ENCODE assay signal across 11 mouse cellular contexts in the genomic region with DNA sequence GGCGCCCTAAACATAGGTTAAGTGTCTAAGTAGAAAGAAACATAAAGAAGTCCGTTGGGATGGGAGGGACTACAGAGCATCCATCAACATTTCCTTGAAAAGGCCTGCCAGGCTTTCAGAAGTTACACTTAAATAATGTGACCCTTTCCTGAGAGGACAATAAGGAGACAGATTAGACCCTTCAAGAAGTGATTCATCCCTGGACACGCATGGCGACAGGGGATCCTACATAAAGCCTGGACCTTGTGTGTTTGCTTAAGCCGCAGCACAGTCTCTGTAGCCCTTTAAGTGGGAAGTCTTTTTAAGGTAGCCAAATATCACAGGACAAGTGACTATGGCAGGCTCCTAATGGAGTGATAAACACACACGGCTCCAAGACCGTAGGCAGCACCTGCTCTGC. TPM values are rescaled to one million over a fixed set of nuclear protein-coding genes. Genes with fewer than 3 reads are reported as not detected.
DNase-seq lines count a peak whose midpoint lies in the region; ATAC-seq lines count a peak whose summit lies in the region.
"Had no signal": no experiment of that assay in that cellular context is flagged by ENCODE, and none has a peak within 500 bp of the region (broad histone marks: within the 10 kb centered on the region; RNA-seq: fewer than 3 reads in every experiment).

No protein-coding gene starts in this region.

- 26% methylated on average over 7 of the region's 7 CpGs for whole genome bisulfite sequencing in kidney, embryonic 14.5 days
- 46% methylated on average over 7 of the region's 7 CpGs for WGBS in hindbrain, embryonic 10.5 days
- WGBS in midbrain, embryonic 10.5 days: 32% methylated on average over 7 of the region's 7 CpGs
- 13% methylated on average over 7 of the region's 7 CpGs for WGBS in neural tube, embryonic 13.5 days

- DNase-seq in kidney, postnatal 25 days: no peak
- peak; percentile 18 for DNase-seq in hindbrain, embryonic 10.5 days (ENCODE audit: low spot score)
- peak; percentile 23 for DNase-seq in midbrain, embryonic 10.5 days (ENCODE audit: low spot score)
- no peak for DNase-seq in MN1 (ENCODE audit: low spot score)
- DNase-seq in thymus, postnatal 14 days: no peak

- H3K27ac ChIP-seq in kidney, embryonic 14.5 days (ENCODE audit: low read depth, low read length): no peak overlapping the region
- H3K27ac ChIP-seq in hindbrain, embryonic 10.5 days: no peak overlapping the region
- no peak overlapping the region for H3K27ac ChIP-seq in midbrain, embryonic 10.5 days (replicated peaks)
- H3K27ac ChIP-seq in neural tube, embryonic 13.5 days (replicated peaks): no peak overlapping the region
- H3K27ac ChIP-seq: intestine, embryonic 15.5 days; limb, embryonic 12.5 days; macrophage; stomach, embryonic 15.5 days had no signal

- 0 out of 2 replicates have a peak, but pooled peaks have one; percentile 26 for ATAC-seq in kidney, embryonic 14.5 days (ENCODE audit: low FRiP score, low TSS enrichment)
- ATAC-seq in neural tube, embryonic 13.5 days (ENCODE audit: low read depth): peak; percentile 45

- H3K9ac ChIP-seq in kidney, embryonic 14.5 days (ENCODE audit: low read depth, low read length): no peak overlapping the region
- no peak overlapping the region for H3K9ac ChIP-seq in neural tube, embryonic 13.5 days
- H3K9ac ChIP-seq: intestine, embryonic 15.5 days; limb, embryonic 12.5 days; stomach, embryonic 15.5 days had no signal

- peaks cover 10% of the 10 kb centered on the region; the same call in 1 of the 2 replicates for H3K4me1 ChIP-seq in kidney, embryonic 14.5 days (ENCODE audit: control insufficient read depth, insufficient read depth, low read length)
- H3K4me1 ChIP-seq in hindbrain, embryonic 10.5 days (replicated peaks): peaks cover 24% of the 10 kb centered on the region
- peaks cover 24% of the 10 kb centered on the region for H3K4me1 ChIP-seq in midbrain, embryonic 10.5 days
- H3K4me1 ChIP-seq in neural tube, embryonic 13.5 days (replicated peaks): peaks cover 22% of the 10 kb centered on the region
- H3K4me1 ChIP-seq: intestine, embryonic 15.5 days had no signal

- H3K9me3 ChIP-seq in kidney, embryonic 14.5 days (ENCODE audit: control insufficient read depth, low read length): no peaks in the 10 kb centered on the region
- H3K9me3 ChIP-seq in hindbrain, embryonic 10.5 days: no peaks in the 10 kb centered on the region
- H3K9me3 ChIP-seq in midbrain, embryonic 10.5 days (replicated peaks): 0 out of 2 replicates have a peak, but pooled peaks cover under 1% of the 10 kb centered on the region
- H3K9me3 ChIP-seq in neural tube, embryonic 13.5 days: no peaks in the 10 kb centered on the region
- H3K9me3 ChIP-seq: intestine, embryonic 15.5 days; limb, embryonic 12.5 days; stomach, embryonic 15.5 days had no signal

- H3K27me3 ChIP-seq in kidney, embryonic 14.5 days (ENCODE audit: control insufficient read depth, insufficient read depth, low read length): no peaks in the 10 kb centered on the region
- peaks cover 9% of the 10 kb centered on the region; the same call in 1 of the 2 replicates for H3K27me3 ChIP-seq in hindbrain, embryonic 10.5 days (ENCODE audit: insufficient read depth, poor library complexity, severe bottlenecking)
- peaks cover 55% of the 10 kb centered on the region for H3K27me3 ChIP-seq in midbrain, embryonic 10.5 days (ENCODE audit: low read depth, poor library complexity, severe bottlenecking)
- H3K27me3 ChIP-seq in neural tube, embryonic 13.5 days: peaks cover 39% of the 10 kb centered on the region
- H3K27me3 ChIP-seq: intestine, embryonic 15.5 days; limb, embryonic 12.5 days; stomach, embryonic 15.5 days had no signal

- no peak overlapping the region for H3K4me2 ChIP-seq in kidney, embryonic 14.5 days (replicated peaks; ENCODE audit: low read depth, low read length)
- H3K4me2 ChIP-seq in neural tube, embryonic 13.5 days: peak overlapping the region; percentile 49

- no peaks in the 10 kb centered on the region for H3K36me3 ChIP-seq in kidney, embryonic 14.5 days (ENCODE audit: control insufficient read depth, insufficient read depth, low read length)
- H3K36me3 ChIP-seq in hindbrain, embryonic 10.5 days: no peaks in the 10 kb centered on the region
- H3K36me3 ChIP-seq in midbrain, embryonic 10.5 days: no peaks in the 10 kb centered on the region
- H3K36me3 ChIP-seq in neural tube, embryonic 13.5 days: no peaks in the 10 kb centered on the region
- H3K36me3 ChIP-seq: intestine, embryonic 15.5 days; limb, embryonic 12.5 days; stomach, embryonic 15.5 days had no signal

- H3K4me3 ChIP-seq in kidney, embryonic 14.5 days (ENCODE audit: low read length): no peak overlapping the region
- no peak overlapping the region for H3K4me3 ChIP-seq in hindbrain, embryonic 10.5 days
- H3K4me3 ChIP-seq in midbrain, embryonic 10.5 days: no peak overlapping the region
- no peak overlapping the region for H3K4me3 ChIP-seq in neural tube, embryonic 13.5 days
- H3K4me3 ChIP-seq: intestine, embryonic 15.5 days; limb, embryonic 12.5 days; stomach, embryonic 15.5 days had no signal

RNA-seq across cellular contexts. Expression of a gene that starts 52.0 kb away (rescaled TPM):
- polyA plus RNA-seq in kidney, embryonic 14.5 days (2014; fragmentation: Nextera tagmentation; extraction: Ambion mirVana): 52.4 and 64.9 TPM in 2 replicates
- polyA plus RNA-seq in hindbrain, embryonic 10.5 days (2016; fragmentation: Nextera tagmentation; extraction: Ambion mirVana): 30.7 and 42.2 TPM in 2 replicates
- 30.0 and 32.8 TPM in 2 replicates for polyA plus RNA-seq in midbrain, embryonic 10.5 days (2016; fragmentation: Nextera tagmentation; extraction: Ambion mirVana)
- polyA plus RNA-seq in neural tube, embryonic 13.5 days (2015; fragmentation: Nextera tagmentation; extraction: Ambion mirVana): 21.2 and 25.9 TPM in 2 replicates

Comparison
In these comparisons a context has a peak if more than half of its experiments do, and no peak if none do; other contexts are left out.
1. DNase-seq: peak in hindbrain, embryonic 10.5 days (single experiment) and midbrain, embryonic 10.5 days (single experiment); none in kidney, postnatal 25 days (0 of 2), MN1 (single experiment) and thymus, postnatal 14 days (single experiment).